Mouse (Mus musculus) WW6 (cell line): ENCODE data around the gene Nkx6-2.

Experiments
- DNase-seq: peaks from one replicate; pipeline ENCODE4 v3.0.0-alpha.2; 2013; ENCODE audit warnings: low read depth, low spot score

Gene Nkx6-2

GRCm38 (mm10) chr7:139582595-139582994, at the start of gene Nkx6-2:
Gene Nkx6-2 (minus strand): TSS chr7:139582797.
- DNase-seq: no peak

GRCm38 (mm10) chr7:139625156-139625555, 42.6 kb upstream of the Nkx6-2 start:
- DNase-seq: no peak

GRCm38 (mm10) chr7:139622568-139622967, 40.0 kb upstream of the Nkx6-2 start:
- no peak for DNase-seq

GRCm38 (mm10) chr7:139615767-139616766, 33.5 kb upstream of the Nkx6-2 start:
- peak; percentile 47 for DNase-seq

GRCm38 (mm10) chr7:139610328-139610727, 27.7 kb upstream of the Nkx6-2 start:
- no peak for DNase-seq

- DNase-seq: no peak
Measured at GRCm38 (mm10) chr7:139595862-139596261, 13.3 kb upstream of the Nkx6-2 start.

- DNase-seq: no peak
Measured at GRCm38 (mm10) chr7:139595311-139595710, 12.7 kb upstream of the Nkx6-2 start.

GRCm38 (mm10) chr7:139591311-139591710, 8.7 kb upstream of the Nkx6-2 start:
- DNase-seq: no peak

- no peak for DNase-seq
Measured at GRCm38 (mm10) chr7:139590302-139590701, 7.7 kb upstream of the Nkx6-2 start.

GRCm38 (mm10) chr7:139587919-139588318, 5.3 kb upstream of the Nkx6-2 start:
- no peak for DNase-seq

- no peak for DNase-seq
Measured at GRCm38 (mm10) chr7:139585183-139585821, 2.7 kb upstream of the Nkx6-2 start.

- DNase-seq: no peak
Measured at GRCm38 (mm10) chr7:139584221-139585175, 1.9 kb upstream of the Nkx6-2 start.

- DNase-seq: no peak
Measured at GRCm38 (mm10) chr7:139583094-139583737, 619 bp upstream of the Nkx6-2 start.

GRCm38 (mm10) chr7:139581801-139582571, 611 bp downstream of the Nkx6-2 start:
- no peak for DNase-seq

- no peak for DNase-seq
Measured at GRCm38 (mm10) chr7:139580851-139581775, 1.5 kb downstream of the Nkx6-2 start.

GRCm38 (mm10) chr7:139579261-139579905, 3.2 kb downstream of the Nkx6-2 start:
- no peak for DNase-seq

- DNase-seq: no peak
Measured at GRCm38 (mm10) chr7:139576064-139576686, 6.4 kb downstream of the Nkx6-2 start.

GRCm38 (mm10) chr7:139572665-139573064, 9.9 kb downstream of the Nkx6-2 start:
- no peak for DNase-seq
